In genomic region chr19:37078571-37078970, GRCm38 (mm10) we compare ENCODE assay signal across 11 mouse cellular contexts.
DNase-seq lines count a peak whose midpoint lies in the region; TF ChIP-seq lines count a peak whose summit lies in the region.
"Had no signal": no experiment of that assay in that cellular context is flagged by ENCODE, and none has a peak within 500 bp of the region (broad histone marks: within the 10 kb centered on the region; RNA-seq: fewer than 3 reads in every experiment).

No protein-coding gene starts in this region.

- DNase-seq in gastrocnemius, adult 2 months = peak; percentile 69
- no peak for DNase-seq in gastrocnemius, postnatal 10 days
- DNase-seq in kidney, adult 9 months = peak; percentile 43
- DNase-seq in kidney, postnatal 25 days = no peak
- DNase-seq in adrenal gland, adult 8-10 months = peak; percentile 41
- DNase-seq in fat pad, adult 2 months (ENCODE audit: extremely low read depth, low read depth, low spot score) = peak; percentile 85
- DNase-seq in frontal cortex, postnatal 14 days (ENCODE audit: low spot score in 2 of 2) = no peak
- DNase-seq in embryo, embryonic 11 days = no peak

- peak overlapping the region; percentile 94 for H3K27ac ChIP-seq in gastrocnemius, adult 2 months
- H3K27ac ChIP-seq: hindbrain, embryonic 14.5 days; kidney, postnatal 0 days had no signal

- intact Hi-C loops in gastrocnemius, adult 2 months (cut with DNase I) = loop anchor here (5.0 kb wide), 1 partner anchor 129 kb away; the partner anchor contains the start of genes Cpeb3 and March5

- no peak for TF ChIP-seq CTCF in gastrocnemius, adult 2 months (IDR thresholded peaks at IDR 0.05)

- peak overlapping the region; percentile 25 for H3K4me3 ChIP-seq in gastrocnemius, adult 2 months
- H3K4me3 ChIP-seq: myocyte had no signal

Comparison
In these comparisons a context has a peak if more than half of its experiments do, and no peak if none do; other contexts are left out.
1. DNase-seq: peak in gastrocnemius, adult 2 months (single experiment), kidney, adult 9 months (single experiment), adrenal gland, adult 8-10 months (single experiment) and fat pad, adult 2 months (single experiment); none in gastrocnemius, postnatal 10 days (single experiment), kidney, postnatal 25 days (0 of 2), frontal cortex, postnatal 14 days (0 of 2) and embryo, embryonic 11 days (single experiment).